Mouse (Mus musculus): Measurements from ENCODE around the gene Sord.

Sord gene

DNA sequence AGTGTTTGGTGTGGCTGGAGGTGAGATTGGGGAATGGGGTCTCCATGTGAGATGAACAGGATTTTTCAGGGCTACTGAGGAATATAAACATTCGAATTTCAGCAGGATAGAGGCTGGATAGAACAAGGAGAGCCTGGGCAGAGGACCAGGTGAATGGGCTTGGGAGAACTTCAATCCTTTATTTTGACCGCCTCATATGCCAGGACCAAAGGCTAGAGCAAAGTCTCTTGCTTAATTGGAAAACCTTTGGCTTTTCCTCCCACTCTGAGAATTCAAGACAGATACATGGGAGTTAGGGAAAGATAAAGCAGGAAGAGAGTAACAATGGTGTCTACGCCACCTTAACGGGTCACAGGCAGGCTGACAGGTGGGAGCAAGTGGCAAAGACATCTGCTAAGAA lies 6.7 kb downstream of the Sord start:
- DNase-seq, result no peak

DNA sequence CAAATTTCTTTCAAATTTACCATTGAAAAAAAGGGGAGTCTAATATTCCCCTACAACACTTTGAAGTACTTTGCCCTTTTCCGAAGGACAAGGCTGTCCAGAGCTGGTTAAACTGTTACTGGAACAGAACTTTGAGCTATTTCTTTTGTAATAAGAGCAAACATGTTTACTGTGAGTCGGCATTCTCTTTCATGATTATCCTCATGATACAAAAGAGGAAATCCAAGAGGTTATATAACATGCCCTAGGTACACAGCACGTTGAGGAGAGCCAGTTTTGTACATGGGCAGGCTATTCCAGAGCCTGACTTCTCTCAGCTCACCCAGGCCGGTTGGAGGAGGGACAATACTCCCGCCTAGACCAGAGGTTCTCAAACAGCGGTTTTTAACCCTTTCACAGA lies 7.4 kb downstream of the Sord start:
- DNase-seq, result no peak

DNA sequence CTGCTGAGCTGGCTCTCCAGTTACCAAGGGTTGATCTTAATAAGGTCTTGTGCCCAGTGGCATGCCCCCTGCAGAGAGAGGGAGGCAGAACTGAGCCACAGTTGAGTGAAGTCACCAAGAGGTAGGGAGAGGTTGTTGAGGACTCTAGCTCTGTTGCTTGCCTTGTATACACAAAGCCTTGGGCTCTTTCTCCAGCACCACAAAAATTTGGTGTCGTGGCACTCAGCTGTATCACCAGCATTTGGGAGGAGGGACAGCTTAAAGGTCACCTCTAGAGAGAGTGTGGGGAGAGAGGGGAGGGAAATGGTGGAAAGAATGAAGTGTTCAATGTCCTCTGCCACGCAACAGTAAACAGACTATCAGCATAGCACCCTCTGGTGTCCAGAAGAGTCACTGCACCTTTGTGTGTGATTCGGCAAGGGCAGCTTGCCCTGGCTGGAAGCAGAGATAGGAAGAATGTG lies 9.2 kb downstream of the Sord start:
- DNase-seq, result peak; percentile 83 to 84

DNA sequence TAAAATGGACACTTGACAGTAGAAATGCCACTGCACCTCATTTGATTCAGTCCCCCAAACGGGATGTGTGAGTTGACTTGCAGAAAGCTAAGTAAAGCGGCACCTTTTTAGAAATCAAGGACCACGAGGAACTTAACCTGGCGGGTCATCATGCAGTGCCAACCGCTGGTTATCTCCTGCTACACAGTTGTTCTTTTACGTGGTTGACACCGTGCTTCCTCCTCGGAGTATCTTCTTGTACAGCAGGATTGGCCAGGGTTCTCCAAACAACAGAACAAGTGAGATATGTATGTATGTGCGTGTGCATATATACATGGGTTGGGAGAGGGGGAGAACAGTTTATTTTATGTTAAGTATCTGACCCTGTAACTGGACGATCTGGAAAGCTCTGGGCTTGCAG lies 13.2 kb downstream of the Sord start:
- DNase-seq, result no peak

DNA sequence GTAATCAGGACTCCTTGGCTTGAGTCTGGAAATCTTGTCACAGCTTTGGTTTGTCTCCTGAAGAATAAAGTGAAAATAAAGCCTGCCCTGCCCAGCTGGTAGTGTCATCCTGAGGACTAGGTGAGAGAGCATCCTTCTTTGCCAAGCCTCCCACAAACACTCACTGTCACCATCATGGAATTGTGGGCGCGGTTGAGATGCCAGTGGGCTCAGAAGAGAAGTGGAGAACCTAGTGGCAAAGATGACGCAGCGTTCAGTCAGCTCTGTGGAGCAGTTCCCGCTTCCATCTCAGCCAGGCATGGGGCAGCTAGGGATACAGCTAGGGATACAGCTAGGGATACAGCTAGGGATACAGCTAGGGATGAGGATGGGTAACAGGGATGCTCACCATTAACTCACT lies 21.4 kb downstream of the Sord start:
- no peak for DNase-seq

DNA sequence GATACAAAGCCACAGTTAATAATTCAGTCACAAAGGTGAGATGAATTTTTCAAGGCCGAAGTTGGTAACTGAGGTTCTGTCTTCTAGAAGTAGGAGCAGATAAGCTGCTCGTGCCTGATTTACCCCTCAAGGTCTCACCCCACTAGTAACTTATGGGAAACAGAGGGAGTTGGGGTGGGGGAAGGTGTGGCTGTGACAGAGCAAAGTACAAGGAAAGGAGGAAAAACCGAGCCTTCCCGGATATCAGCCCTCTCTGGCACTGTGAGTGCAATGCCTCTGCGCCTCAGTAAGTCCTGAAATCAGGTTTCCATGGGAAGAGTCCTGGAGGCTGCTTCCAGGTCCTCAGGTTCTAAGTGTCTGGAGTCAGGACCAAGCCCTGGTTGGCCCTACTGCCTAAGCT lies 26.2 kb downstream of the Sord start:
- DNase-seq, result no peak

DNA sequence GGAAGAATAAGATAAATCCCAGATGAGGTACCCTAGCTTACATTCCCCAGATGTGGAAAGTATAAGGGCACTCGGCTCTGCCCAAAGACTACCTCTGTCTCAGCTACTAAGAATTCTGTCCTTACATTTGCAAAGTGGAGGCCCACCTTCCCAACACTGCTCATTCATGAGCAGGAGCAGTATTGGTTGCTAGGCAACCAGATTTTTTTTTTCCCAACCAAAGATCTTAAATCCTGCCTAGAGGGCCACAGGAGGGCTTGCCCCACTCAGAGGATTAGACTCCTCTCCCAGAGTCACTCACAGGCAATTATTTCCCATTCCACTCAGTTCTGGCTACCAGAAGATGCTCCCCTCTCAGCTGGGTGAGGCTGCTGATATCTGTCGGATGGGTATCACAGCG lies 30.1 kb downstream of the Sord start:
- DNase-seq, result no peak

DNA sequence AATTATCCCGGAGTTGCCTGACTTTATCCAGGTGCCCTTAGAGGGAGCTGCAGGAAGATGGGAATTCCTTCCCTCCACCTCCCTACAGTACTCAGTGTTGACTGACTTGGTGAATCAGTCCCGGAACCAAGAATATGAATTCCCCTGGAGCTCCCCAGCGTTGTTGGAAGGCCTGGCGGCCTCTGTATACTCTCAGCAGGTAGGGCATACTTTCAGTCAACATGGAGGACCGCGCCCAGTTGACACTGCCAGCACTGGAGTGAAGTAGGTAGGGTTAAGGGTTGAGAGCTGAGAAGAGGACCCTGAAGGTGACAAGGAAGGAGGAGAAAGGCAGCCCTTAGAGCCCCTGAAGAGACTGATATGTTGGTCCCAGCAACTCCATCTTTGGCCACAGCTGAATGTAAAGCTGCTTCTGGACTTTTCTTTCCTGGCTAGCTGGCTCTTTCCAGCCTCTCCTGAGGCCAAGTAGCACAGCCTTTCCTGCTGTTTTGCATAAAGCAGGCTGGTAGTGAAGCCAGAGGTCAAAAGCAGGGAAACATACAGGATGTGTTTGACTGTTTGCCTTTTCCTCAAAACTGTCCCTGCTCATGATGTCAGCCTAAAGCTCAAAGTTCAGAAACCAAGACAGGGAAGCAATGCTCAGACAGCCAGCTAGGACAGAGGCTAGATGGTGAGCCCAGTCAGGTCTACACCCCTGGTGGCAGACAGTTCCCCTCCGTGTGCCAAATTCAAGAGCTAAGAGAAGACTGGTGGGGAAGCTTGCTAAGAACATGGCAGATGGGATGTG lies 32.1 kb downstream of the Sord start:
- DNase-seq, result no peak

DNA sequence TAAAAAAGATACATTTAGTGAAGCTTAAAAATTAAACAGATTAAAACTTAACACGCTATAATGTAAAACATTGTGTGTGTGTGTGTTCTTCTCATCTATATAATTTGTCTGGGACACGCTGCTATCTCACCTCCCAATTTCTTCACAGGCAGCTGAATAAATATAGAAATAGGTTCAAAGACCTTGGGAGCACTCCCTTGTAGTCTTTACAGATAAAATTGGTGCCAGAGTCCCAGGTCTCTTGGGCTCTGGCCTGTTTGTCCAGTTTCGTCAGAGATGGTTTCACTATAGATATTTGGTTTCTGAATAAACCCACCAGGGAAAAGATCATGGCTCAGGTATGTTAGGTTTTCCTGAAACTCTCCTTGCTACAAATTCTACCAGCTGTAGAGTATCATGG lies 44.2 kb downstream of the Sord start:
- DNase-seq, result no peak

DNA sequence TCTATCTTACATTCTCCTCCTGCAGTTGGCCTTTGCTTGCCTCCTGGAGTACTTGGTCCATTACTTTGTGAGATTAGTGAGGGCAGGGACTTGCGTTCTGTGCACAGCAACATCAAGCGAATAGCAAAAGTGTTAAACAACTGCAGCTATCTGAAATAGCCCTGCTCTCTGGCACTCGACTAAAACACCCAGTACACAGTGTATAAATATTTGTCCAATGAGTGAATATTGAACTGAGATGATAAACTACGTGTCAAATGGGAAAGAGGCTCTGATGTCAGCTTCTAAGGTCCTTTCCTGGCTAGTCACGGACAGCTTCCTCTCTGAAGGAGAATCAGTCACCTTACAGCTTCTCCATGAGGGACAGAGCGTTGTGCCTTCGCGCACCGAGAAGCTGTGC lies 49.5 kb downstream of the Sord start:
- no peak for DNase-seq

DNA sequence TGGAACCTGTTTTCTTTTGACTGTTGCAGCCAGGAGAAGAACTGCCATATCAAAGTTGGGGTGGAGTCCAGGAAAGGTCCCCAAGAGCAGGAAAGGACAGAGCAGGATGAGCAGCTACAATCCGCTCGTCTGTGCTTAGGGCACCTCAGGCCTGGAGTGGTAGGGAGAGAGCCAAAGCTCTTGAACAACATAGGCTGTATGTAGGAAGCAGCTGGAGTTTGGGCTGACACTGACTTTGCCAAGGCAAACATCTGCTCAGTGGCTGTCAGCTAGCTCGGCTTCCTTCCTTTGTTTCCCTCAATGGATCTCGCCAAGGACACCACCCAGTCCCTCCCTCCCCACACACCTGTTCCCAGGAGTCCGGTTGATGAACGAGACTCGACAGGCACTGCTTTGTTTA lies 51.6 kb downstream of the Sord start:
- no peak for DNase-seq

DNA sequence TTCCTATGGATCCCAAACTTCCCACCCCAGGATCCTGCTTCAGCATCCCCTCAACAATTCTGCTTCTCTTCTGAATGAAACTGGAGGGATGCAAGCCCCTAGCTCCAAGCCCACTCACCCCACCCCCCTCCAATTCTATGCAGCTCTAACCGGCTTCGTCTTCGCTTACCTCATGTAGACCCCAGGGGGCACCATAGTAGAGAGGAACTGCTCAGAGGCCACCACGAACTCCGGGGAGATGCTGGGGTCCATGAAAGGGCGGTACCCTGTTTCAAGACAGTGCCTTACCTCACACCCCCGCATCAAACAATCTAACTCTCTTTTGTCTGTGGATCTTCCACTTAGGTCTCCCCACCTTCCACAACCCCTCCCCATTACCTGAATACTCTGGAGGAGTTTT lies 60.4 kb downstream of the Sord start:
- DNase-seq, result no peak

DNA sequence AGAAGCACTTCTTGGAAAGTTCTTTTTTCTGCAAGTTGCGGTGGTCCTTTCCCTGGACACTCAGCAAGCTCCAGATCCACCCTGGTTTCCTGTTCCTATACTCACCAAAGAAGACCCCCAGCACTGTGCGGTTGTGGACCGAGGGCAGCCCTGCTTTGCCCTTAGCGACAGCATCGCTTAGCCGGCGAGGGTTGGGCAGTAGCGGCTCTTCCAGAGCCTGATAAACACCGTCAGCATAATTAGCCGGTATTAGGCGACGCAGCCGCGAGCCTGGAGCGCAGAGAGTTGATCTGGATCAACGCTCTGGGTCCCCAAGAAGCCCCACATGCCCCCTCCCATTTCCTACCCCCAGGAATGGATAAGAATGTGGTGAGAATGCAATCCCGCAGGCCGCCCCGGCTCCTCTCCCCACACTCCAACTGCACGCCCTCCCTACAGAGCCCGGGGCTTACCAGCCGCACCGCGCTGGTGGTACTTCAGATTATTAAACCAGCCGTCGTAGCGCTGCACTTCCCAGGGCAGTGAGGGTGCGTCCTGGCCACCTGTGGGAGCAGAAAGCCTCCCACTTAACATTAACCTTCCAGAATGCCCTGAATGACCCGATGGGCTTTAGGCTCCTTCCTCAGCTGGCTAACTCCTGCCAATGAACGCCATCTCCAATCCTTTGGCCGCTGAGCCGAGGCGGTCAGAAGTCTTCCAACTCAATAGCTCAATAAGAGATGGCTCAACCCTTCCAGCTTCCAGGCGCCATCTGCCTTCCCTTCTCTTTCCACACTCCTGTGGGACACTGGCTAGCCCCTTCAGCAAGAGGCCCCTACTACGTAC lies 62.9 kb downstream of the Sord start:
- DNase-seq, result peak in 1 of 2 experiments; percentile 15

DNA sequence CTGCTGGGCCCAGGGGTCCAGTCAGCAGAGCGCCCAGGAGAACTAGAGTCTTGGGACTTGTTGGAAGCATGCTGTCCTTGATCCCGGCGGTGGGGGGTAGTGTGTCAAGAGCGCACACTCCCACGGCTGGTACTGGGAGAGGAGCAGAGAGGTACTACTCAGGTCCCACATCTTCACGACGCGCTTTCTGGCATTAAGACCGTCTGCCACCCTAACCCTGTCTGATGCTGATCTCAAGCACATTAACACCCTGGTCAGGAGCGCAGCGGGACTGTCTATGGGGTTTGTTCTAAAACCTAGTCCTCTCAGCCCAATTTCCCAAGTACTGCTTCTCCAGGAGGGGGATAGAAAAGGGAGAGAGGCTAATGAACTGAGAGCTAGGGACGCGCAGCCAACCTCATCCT lies 63.5 kb downstream of the Sord start, which contains the start of gene Duox2:
Gene Duox2 (minus strand): TSS at position 354 of the 404 bp plus-strand sequence.
- DNase-seq, result no peak

DNA sequence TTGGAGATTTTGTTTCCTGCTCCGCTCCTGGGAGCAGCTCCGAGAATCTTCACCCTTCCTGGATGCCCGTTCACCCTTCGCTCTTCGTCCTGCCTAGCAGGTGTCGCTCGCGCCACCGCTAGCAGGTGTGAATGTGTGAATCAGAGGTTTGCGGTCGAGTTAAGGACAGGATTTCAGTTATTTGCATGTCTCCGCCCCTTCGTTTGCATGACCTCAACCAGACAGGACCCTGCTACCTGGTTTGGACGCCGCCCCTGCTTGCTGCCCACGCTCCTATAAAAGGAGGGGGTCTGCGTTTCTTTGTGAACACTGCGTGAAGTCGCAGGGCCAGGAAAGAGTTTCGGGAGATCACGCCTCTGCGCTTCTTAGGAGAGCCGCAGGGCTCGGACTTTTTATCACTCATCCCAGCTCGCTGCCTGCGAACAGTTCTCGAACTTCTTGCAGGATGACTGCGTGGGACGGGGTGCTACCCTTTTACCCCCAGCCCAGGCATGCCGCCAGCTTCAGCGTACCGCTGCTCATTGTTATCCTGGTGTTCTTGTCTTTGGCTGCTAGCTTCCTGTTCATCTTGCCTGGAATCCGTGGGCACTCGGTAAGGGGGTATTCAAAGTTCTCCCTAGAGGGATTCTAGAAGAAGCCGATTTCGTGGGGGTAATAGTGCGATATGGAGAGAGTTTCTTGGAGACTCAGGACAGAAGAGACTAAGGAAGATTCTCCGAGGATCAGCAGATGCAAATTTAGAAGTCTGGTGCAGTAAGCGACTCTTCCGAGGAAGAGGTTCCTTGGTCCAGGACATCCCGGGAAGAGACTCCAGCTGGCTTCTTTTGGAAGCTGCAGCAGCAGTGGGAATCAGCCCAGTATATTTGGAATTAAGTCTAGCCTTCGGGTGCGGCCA lies 64.3 kb downstream of the Sord start, which contains the start of gene Duoxa2:
Gene Duoxa2 (plus strand): TSS at position 305 of the 895 bp plus-strand sequence.
- DNase-seq, result peak in 1 of 2 experiments; percentile 19

DNA sequence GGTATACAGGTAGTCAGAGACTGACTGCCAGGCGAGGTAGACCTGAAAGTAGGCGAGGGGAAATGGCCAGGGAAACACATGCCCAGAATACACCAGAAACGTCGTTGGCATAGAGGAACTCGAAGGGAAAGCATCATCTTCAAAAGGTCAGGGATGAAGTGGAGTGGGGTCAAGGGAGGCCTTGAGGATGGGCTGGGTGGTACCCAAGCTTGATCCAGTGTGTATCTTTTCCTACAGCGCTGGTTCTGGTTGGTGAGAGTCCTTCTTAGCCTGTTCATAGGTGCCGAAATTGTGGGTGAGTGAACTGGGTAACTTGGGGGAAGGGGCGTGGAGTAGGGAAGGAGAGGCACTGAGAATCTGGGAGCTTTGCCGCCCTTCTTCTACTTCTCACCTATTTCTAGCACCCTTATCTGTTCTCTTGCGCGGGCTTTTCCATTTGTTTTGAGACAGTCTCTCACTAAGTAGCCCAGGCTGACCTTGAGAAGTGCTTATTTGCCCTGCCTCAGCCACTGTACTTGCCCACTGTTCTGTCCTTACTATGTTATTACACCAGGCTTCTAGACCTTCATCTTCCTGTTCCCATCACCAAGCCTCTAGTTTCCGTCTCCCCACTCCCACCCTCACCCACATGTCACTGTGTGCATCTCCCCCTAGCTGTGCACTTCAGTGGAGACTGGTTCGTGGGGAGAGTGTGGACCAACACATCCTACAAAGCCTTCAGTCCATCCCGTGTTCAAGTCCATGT lies 65.5 kb downstream of the Sord start:
- no peak for DNase-seq

DNA sequence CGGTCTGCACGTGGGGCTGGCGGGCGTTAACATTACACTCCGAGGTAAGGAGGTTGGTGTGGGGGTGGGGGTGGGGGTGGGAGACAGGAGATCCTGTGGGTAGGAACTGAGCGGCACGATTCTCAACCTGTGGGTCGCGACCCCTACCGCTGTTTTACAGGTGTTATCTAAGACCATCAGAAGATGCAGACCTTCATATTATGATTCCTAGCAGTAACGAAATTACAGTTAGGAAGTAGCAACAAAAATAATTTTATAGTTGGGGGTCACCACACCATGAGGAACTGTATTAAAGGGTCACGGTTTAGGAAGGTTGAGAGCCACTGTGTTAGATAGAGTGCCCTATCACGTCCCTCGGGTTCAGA lies 66.1 kb downstream of the Sord start:
- DNase-seq, result no peak

DNA sequence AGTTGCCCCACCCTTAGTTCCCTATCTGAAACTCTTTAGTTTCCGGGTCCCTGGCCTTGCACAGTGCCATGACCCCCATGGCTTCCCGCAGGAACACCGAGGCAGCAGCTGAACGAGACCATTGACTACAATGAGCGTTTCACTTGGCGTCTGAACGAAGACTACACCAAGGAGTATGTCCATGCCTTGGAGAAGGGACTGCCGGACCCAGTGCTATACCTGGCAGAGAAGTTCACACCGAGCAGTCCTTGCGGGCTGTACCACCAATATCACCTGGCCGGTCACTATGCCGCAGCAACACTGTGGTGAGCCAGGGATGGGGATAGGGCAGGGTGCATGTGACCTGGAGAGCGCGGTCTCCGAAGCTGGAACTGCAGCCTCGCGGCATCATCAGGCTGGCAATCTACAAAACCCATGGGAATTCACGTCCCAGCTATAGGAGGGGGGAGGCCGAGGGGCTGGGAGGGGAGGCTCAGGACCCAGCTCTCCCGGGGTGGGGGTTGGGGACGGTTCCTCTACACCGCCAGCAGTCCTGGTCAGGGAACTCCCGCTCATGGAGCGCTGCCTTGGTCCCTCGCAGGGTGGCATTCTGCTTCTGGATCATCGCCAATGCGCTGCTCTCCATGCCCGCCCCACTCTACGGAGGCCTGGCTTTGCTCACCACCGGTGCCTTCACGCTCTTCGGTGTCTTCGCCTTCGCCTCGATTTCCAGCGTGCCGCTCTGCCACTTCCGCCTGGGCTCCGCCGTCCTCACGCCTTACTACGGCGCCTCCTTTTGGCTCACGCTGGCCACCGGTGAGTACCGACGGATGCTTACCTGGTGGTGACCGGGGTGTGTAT lies 66.8 kb downstream of the Sord start:
- peak; percentile 41 to 56 for DNase-seq

DNA sequence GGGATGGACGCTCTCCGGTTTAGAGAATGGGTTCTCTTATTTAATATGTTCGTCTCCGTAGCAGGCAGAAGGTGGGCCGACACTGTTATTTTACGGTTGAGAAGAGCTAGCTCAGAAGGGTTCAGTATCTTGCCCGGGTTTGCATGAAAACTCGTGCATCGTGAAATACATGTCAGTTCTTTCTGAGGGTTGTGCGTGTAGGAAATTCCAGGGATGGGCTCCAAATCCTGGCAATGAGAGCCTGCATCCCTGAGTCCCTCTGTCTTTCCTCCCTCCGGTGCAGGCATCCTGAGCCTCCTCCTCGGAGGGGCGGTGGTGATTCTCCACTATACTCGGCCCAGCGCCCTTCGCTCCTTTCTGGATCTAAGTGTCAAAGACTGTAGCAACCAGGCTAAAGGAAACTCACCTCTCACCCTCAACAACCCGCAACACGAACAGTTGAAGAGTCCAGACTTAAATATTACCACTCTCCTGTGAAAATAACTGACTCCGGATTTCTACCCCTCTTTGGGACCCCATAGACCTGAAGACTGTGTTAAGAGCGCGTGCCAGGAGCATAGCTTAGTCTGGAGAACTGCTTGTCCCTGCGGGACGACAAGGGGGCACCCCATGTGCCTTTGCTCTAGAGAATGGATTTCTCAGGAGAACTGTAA lies 67.5 kb downstream of the Sord start:
- DNase-seq, result no peak

DNA sequence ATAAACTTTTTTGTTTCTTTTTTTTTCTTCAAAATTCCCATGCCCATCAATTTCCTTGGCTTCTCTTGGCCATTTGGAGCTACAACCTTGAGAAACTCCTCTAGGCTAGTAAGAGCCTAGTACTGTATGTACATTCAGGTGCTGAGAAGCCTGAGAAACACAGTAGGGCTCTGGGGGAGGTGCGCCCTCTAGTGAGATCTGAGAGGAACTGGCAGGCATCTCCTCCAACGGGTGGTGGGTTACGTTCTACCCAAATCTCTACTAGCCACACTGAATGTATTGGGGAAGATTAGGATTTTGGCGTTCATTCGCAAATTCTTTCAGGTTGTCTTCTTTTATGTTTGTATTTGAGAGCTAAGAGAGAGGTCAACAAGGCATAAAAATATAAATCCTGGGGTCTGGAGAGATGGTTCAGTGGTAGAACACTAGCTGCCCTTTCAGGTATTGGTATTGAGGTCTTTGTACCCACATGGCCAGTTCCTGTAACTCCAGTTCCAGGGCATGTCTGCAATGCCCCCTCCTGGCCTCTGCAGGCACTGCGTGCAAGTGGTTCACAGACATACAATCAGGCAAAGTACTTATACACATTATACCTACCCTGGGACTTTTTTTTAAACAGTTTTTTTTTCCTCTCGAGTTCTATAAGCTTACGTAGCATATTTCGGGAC lies 68.2 kb downstream of the Sord start:
- DNase-seq, result peak; percentile 60 to 68

All from cerebellum, adult 18-20 months (tissue).